22 mouse cellular contexts compared by ENCODE assay signal in the genomic region with DNA sequence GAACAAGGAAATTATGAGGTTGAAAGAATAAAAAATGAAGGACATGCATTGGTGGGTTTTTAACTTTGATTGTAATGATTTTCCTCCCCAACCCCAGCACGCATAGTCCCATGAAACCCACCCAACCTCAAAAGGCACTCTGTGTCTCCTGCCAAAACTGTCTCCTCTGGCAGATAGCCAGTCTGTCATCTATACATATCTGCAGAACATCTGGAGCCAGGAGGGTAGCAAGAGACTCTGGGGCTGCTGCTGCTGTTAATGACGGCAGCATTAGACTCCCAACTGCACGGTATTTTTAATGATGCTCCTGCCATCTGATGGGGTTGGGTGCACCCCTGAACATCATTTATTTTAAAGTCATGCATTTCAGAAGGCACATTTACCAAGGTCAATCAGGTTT. TPM values are rescaled to one million over a fixed set of nuclear protein-coding genes. Genes with fewer than 3 reads are reported as not detected.
DNase-seq lines count a peak whose midpoint lies in the region; ATAC-seq and TF ChIP-seq lines count a peak whose summit lies in the region.
"Had no signal": no experiment of that assay in that cellular context is flagged by ENCODE, and none has a peak within 500 bp of the region (broad histone marks: within the 10 kb centered on the region; RNA-seq: fewer than 3 reads in every experiment).

No protein-coding gene starts in this region.

- no peak for TF ChIP-seq CTCF in lung, embryonic 14.5 days (IDR thresholded peaks at IDR 0.05; ENCODE audit: low read depth)
- TF ChIP-seq CTCF in lung, adult 2 months (IDR thresholded peaks at IDR 0.05; ENCODE audit: insufficient read depth, low read length) = no peak

- H3K4me3 ChIP-seq in heart, embryonic 12.5 days = no peak overlapping the region
- H3K4me3 ChIP-seq in lung, embryonic 14.5 days (ENCODE audit: low read depth, low read length) = no peak overlapping the region
- H3K4me3 ChIP-seq in lung, embryonic 15.5 days = no peak overlapping the region
- no peak overlapping the region for H3K4me3 ChIP-seq in lung, adult 2 months (replicated peaks; ENCODE audit: extremely low read depth, low read depth, low read length)
- H3K4me3 ChIP-seq in neural tube, embryonic 13.5 days = no peak overlapping the region

- WGBS in heart, embryonic 12.5 days = 79% methylated on average over 3 of the region's 3 CpGs
- WGBS in lung, embryonic 14.5 days = 43% methylated on average over 3 of the region's 3 CpGs
- 45% methylated on average over 3 of the region's 3 CpGs for WGBS in lung, embryonic 15.5 days
- WGBS in lung, adult 2 months = 71% methylated on average over 3 of the region's 3 CpGs
- 50% methylated on average over 3 of the region's 3 CpGs for WGBS in neural tube, embryonic 13.5 days

- H3K9ac ChIP-seq in heart, embryonic 12.5 days = no peak overlapping the region
- H3K9ac ChIP-seq in lung, embryonic 14.5 days = no peak overlapping the region
- H3K9ac ChIP-seq in lung, embryonic 15.5 days = no peak overlapping the region
- H3K9ac ChIP-seq in neural tube, embryonic 13.5 days = no peak overlapping the region

- peaks cover 6% of the 10 kb centered on the region; the same call in 1 of the 2 replicates for H3K4me1 ChIP-seq in heart, embryonic 12.5 days (replicated peaks)
- H3K4me1 ChIP-seq in lung, embryonic 14.5 days (ENCODE audit: insufficient read depth) = peaks cover 3% of the 10 kb centered on the region; the same call in 1 of the 2 replicates
- H3K4me1 ChIP-seq in lung, embryonic 15.5 days = no peaks in the 10 kb centered on the region
- H3K4me1 ChIP-seq in lung, adult 2 months (ENCODE audit: control insufficient read depth, insufficient read depth, low read length) = no peaks in the 10 kb centered on the region
- H3K4me1 ChIP-seq in neural tube, embryonic 13.5 days (replicated peaks) = peaks cover 10% of the 10 kb centered on the region

- no peaks in the 10 kb centered on the region; the same call in 1 of the 2 replicates for H3K9me3 ChIP-seq in heart, embryonic 12.5 days (replicated peaks)
- H3K9me3 ChIP-seq in lung, embryonic 14.5 days (ENCODE audit: low read depth, low read length) = no peaks in the 10 kb centered on the region
- H3K9me3 ChIP-seq in lung, embryonic 15.5 days = no peaks in the 10 kb centered on the region
- H3K9me3 ChIP-seq in neural tube, embryonic 13.5 days = no peaks in the 10 kb centered on the region
- H3K9me3 ChIP-seq: G1E had no signal

- H3K27me3 ChIP-seq in heart, embryonic 12.5 days (replicated peaks) = no peaks in the 10 kb centered on the region
- no peaks in the 10 kb centered on the region for H3K27me3 ChIP-seq in lung, embryonic 14.5 days (ENCODE audit: insufficient read depth, low read length)
- no peaks in the 10 kb centered on the region for H3K27me3 ChIP-seq in lung, embryonic 15.5 days
- H3K27me3 ChIP-seq in neural tube, embryonic 13.5 days = no peaks in the 10 kb centered on the region
- H3K27me3 ChIP-seq: CH12.LX had no signal

- H3K27ac ChIP-seq in heart, embryonic 12.5 days (ENCODE audit: poor library complexity, severe bottlenecking) = no peak overlapping the region
- no peak overlapping the region for H3K27ac ChIP-seq in lung, embryonic 14.5 days (ENCODE audit: low read depth)
- no peak overlapping the region for H3K27ac ChIP-seq in lung, embryonic 15.5 days
- H3K27ac ChIP-seq in neural tube, embryonic 13.5 days (replicated peaks) = no peak overlapping the region

- no peaks in the 10 kb centered on the region for H3K36me3 ChIP-seq in heart, embryonic 12.5 days
- H3K36me3 ChIP-seq in lung, embryonic 14.5 days (ENCODE audit: insufficient read depth) = no peaks in the 10 kb centered on the region
- no peaks in the 10 kb centered on the region for H3K36me3 ChIP-seq in lung, embryonic 15.5 days
- no peaks in the 10 kb centered on the region for H3K36me3 ChIP-seq in neural tube, embryonic 13.5 days
- H3K36me3 ChIP-seq: G1E had no signal

- DNase-seq in heart, adult 11 months = peak; percentile 29
- peak; percentile 78 for DNase-seq in lung, embryonic 14.5 days
- DNase-seq in lung, postnatal 36 days = no peak
- DNase-seq in lung, adult 2 months = no peak
- no peak for DNase-seq in neural tube, embryonic 10.5 days (ENCODE audit: extremely low spot score, low spot score)
- DNase-seq: adrenal gland, adult 2 months; adrenal gland, adult 8-10 months; adrenal gland, postnatal 10 days; adrenal gland, postnatal 14 days; adrenal gland, postnatal 25 days; adrenal gland, postnatal 36 days; B cell, adult 2 months; cerebellum, adult 11 months; cerebellum, adult 11-12 months had no signal

- ATAC-seq in heart, embryonic 12.5 days (ENCODE audit: insufficient number of reproducible peaks, low FRiP score) = no peak
- ATAC-seq in lung, embryonic 14.5 days (ENCODE audit: insufficient read depth) = peak; percentile 70; the same call in 1 of the 2 replicates
- peak; percentile 55; the same call in 1 of the 2 replicates for ATAC-seq in lung, embryonic 15.5 days (ENCODE audit: borderline replicate concordance, extremely low read depth, low FRiP score, low TSS enrichment)
- ATAC-seq in neural tube, embryonic 13.5 days (ENCODE audit: low read depth) = 0 out of 2 replicates have a peak, but pooled peaks have one; percentile 43
- ATAC-seq: activated CD4-positive, CD25-positive, alpha-beta regulatory T cell, adult 4 months; CD4-positive, CD25-positive, alpha-beta regulatory T cell, adult 4 months; Patski had no signal

- no peak overlapping the region for H3K4me2 ChIP-seq in heart, embryonic 12.5 days
- no peak overlapping the region for H3K4me2 ChIP-seq in lung, embryonic 14.5 days
- H3K4me2 ChIP-seq in lung, embryonic 15.5 days = no peak overlapping the region
- no peak overlapping the region for H3K4me2 ChIP-seq in neural tube, embryonic 13.5 days

- TF ChIP-seq POLR2A in lung, adult 2 months (IDR thresholded peaks at IDR 0.05; ENCODE audit: borderline replicate concordance, extremely low read depth, low read depth, low read length) = no peak

RNA-seq across cellular contexts. Expression of a gene that starts 59.7 kb away (rescaled TPM):
- polyA plus RNA-seq in heart, embryonic 12.5 days (2016; fragmentation: Nextera tagmentation; extraction: Ambion mirVana) = 0.65 and 1.1 TPM in 2 replicates
- polyA plus RNA-seq in lung, embryonic 14.5 days (2014; fragmentation: Nextera tagmentation; extraction: Ambion mirVana) = 3.5 and 3.6 TPM in 2 replicates
- 2.6 and 3.2 TPM in 2 replicates for polyA plus RNA-seq in lung, embryonic 15.5 days (2015; fragmentation: Nextera tagmentation; extraction: Ambion mirVana)
- 1.5 and 2.1 TPM in 2 replicates for polyA plus RNA-seq in lung, adult 2 months (2012; rRNA removed)
- 1.2 and 1.4 TPM in 2 replicates for polyA plus RNA-seq in neural tube, embryonic 13.5 days (2015; fragmentation: Nextera tagmentation; extraction: Ambion mirVana)
- polyA plus RNA-seq: activated CD4-positive, CD25-positive, alpha-beta regulatory T cell, adult 4 months; CD4-positive, CD25-positive, alpha-beta regulatory T cell, adult 4 months had no signal

Comparison
In these comparisons a context has a peak if more than half of its experiments do, and no peak if none do; other contexts are left out.
1. DNase-seq: peak in heart, adult 11 months (single experiment) and lung, embryonic 14.5 days (single experiment); none in lung, postnatal 36 days (single experiment), lung, adult 2 months (single experiment) and neural tube, embryonic 10.5 days (single experiment).